Mouse (Mus musculus): Measurements from ENCODE around the gene Sirt2.

DNA sequence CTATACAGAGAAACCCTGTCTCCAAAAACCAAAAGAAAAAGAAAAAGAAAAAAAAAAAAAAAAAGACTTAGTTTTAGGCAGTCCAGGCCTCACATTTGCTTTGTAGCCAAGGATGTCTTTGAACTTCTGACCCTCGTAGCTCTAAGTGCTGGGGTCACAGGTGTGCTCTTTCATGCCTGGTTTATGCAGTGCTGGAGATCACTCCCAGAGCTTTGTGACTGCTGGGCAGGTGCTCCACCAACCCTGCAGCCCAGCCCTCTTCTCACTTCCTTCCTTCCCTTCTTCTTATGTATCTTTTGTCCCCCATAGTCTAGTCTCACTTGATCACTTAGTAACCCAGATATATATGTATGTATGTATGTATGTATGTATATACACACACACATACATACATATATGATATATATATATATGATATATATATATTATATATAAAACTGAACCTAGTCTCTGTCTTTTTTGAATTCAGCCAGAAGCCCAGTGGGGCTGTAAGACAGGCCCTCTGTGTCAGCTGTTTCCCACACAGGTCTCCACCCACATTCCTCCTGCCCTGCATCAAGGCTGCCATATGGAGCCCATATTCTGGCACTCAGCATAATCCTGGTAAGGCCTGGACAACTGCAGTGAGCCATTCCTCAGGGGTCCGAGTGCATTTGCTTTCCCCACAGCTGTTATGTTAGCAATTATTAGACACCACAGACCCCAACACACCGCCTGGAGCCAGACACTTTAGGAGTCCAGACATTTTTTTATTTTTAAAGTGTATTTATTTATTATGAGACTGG, 45.6 kb upstream of the Sirt2 start:
- TF ChIP-seq CTCF (IDR thresholded peaks at IDR 0.05; ENCODE audit: borderline replicate concordance, control insufficient read depth, extremely low read depth, insufficient read depth, low read length, poor library complexity) = no peak
- no peak for TF ChIP-seq POLR2A (IDR thresholded peaks at IDR 0.05; ENCODE audit: control insufficient read depth, extremely low read depth, insufficient read depth, low read length, poor library complexity)
